Mouse (Mus musculus): ENCODE measurements around the gene Hoxd11.

The Hoxd11 gene

GRCm38 (mm10) chr2:74678891-74679595 is at the start of gene Hoxd11:
Gene Hoxd11 (plus strand): TSS chr2:74679557.
- no peak for DNase-seq (ENCODE audit: inconsistent age in 2 of 2, low spot score in 1 of 2)

- no peak for DNase-seq (ENCODE audit: inconsistent age in 2 of 2, low spot score in 1 of 2)
Observed at GRCm38 (mm10) chr2:74635412-74635811, 43.9 kb upstream of the Hoxd11 start.

- DNase-seq (ENCODE audit: inconsistent age in 2 of 2, low spot score in 1 of 2), result no peak
Observed at GRCm38 (mm10) chr2:74642431-74642830, 36.9 kb upstream of the Hoxd11 start.

- DNase-seq (ENCODE audit: inconsistent age in 2 of 2, low spot score in 1 of 2), result no peak
Observed at GRCm38 (mm10) chr2:74645631-74646030, 33.7 kb upstream of the Hoxd11 start.

GRCm38 (mm10) chr2:74647082-74647864 is 32.1 kb upstream of the Hoxd11 start:
- DNase-seq (ENCODE audit: inconsistent age in 2 of 2, low spot score in 1 of 2), result no peak

GRCm38 (mm10) chr2:74652996-74653340 is 26.4 kb upstream of the Hoxd11 start:
- no peak for DNase-seq (ENCODE audit: inconsistent age in 2 of 2, low spot score in 1 of 2)

- DNase-seq (ENCODE audit: inconsistent age in 2 of 2, low spot score in 1 of 2), result no peak
Observed at GRCm38 (mm10) chr2:74653781-74654535, 25.4 kb upstream of the Hoxd11 start.

- DNase-seq (ENCODE audit: inconsistent age in 2 of 2, low spot score in 1 of 2), result no peak
Observed at GRCm38 (mm10) chr2:74654743-74655419, 24.5 kb upstream of the Hoxd11 start.

GRCm38 (mm10) chr2:74655420-74655781 is 24.0 kb upstream of the Hoxd11 start:
- DNase-seq (ENCODE audit: inconsistent age in 2 of 2, low spot score in 1 of 2), result peak in 1 of 2 experiments; percentile 64

- peak in 1 of 2 experiments; percentile 37 for DNase-seq (ENCODE audit: inconsistent age in 2 of 2, low spot score in 1 of 2)
Observed at GRCm38 (mm10) chr2:74655821-74656631, 23.3 kb upstream of the Hoxd11 start.

GRCm38 (mm10) chr2:74656632-74657021 is 22.7 kb upstream of the Hoxd11 start:
- DNase-seq (ENCODE audit: inconsistent age in 2 of 2, low spot score in 1 of 2), result peak in 1 of 2 experiments; percentile 37

GRCm38 (mm10) chr2:74657251-74658023 is 21.9 kb upstream of the Hoxd11 start:
- peak in 1 of 2 experiments; percentile 55 for DNase-seq (ENCODE audit: inconsistent age in 2 of 2, low spot score in 1 of 2)

- no peak for DNase-seq (ENCODE audit: inconsistent age in 2 of 2, low spot score in 1 of 2)
Observed at GRCm38 (mm10) chr2:74658024-74658666, 21.2 kb upstream of the Hoxd11 start.

- no peak for DNase-seq (ENCODE audit: inconsistent age in 2 of 2, low spot score in 1 of 2)
Observed at GRCm38 (mm10) chr2:74658667-74659371, 20.5 kb upstream of the Hoxd11 start.

GRCm38 (mm10) chr2:74659507-74660005 is 19.8 kb upstream of the Hoxd11 start, which contains the start of gene Evx2:
Gene Evx2 (minus strand): TSS chr2:74659557.
- no peak for DNase-seq (ENCODE audit: inconsistent age in 2 of 2, low spot score in 1 of 2)

GRCm38 (mm10) chr2:74660421-74661375 is 18.7 kb upstream of the Hoxd11 start:
- DNase-seq (ENCODE audit: inconsistent age in 2 of 2, low spot score in 1 of 2), result no peak

- peak in 1 of 2 experiments; percentile 47 for DNase-seq (ENCODE audit: inconsistent age in 2 of 2, low spot score in 1 of 2)
Observed at GRCm38 (mm10) chr2:74661685-74662084, 17.7 kb upstream of the Hoxd11 start.

All from adrenal gland, adult (tissue).